Mouse (Mus musculus) left cerebral cortex, adult 11 months (tissue): ENCODE data around the gene Bcl2l2.

Experiments used
- DNase-seq: peaks from one replicate; pipeline ENCODE4 v3.0.0; 2022; ENCODE audit warnings: low spot score

Gene Bcl2l2

DNA sequence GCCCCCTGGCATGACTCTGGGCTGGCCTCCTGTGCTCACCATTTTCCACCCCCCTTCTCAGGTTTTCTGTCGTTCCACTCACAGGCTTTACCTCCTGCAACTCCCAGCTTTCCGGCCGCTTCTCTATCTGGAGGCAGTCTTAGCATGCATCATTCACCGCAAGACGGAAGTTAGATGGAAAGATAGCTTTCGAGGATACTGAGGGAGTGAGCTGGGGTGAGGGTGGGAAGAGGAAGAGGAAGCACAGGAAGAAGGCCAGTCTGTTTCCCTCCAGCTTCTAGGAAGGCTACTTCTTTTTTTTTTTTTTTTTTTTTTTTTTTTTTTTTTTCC, 53.6 kb downstream of the Bcl2l2 start:
- DNase-seq: no peak

GRCm38 (mm10) chr14:54937361-54938182, 54.4 kb downstream of the Bcl2l2 start:
- no peak for DNase-seq
